Mouse (Mus musculus) E14TG2a.4 (cell line): ENCODE results near the gene B3gnt5.
A peak's percentile ranks its signal among the peaks of the same experiment; 100 is the strongest.
"Not testable (repeated sequence)": the region's sequence is repeated elsewhere in the genome, so short reads cannot be mapped to it uniquely, and the experiment has no call there.

Experiments used
- CTCF ChIP-seq: conservative IDR thresholded peaks from 2 replicates; pipeline ENCODE4 v1.5.1; 2014; ENCODE audit warnings: low read length
- NANOG ChIP-seq: IDR thresholded peaks from 2 replicates; pipeline ENCODE4 v1.6.1; 2014; ENCODE audit warnings: borderline replicate concordance, low read length, mixed read lengths
- POU5F1 ChIP-seq: IDR thresholded peaks from 2 replicates; pipeline ENCODE4 v1.6.1; 2014; ENCODE audit warnings: low read length, borderline replicate concordance

DNA sequence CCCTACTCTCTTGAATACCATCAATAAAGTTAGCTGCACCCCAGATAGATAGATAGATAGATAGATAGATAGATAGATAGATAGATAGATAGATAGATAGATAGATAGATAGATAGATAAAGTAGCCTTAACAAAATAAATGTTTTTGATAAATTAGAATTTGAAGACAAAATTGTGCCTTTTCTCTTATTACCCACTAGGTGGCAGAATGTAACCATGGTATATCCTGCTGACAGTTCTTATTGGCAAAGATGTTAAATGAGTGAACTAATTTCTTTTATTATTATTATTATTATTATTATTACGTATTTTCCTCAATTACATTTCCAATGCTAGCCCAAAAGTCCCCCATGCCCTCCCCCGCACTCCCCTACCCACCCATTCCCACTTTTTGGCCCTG is 35.9 kb upstream of the B3gnt5 start:
- peak; percentile 32 for TF ChIP-seq CTCF
- TF ChIP-seq NANOG, POU5F1: not testable (repeated sequence)
